Mouse (Mus musculus) MEL (cell line): ENCODE measurements at regions not wholly inside any gene's neighbourhood (a gene's known extent, or its start where the extent isn't known, plus 50 kb on each side); places are given as distances from the start of the nearest gene placed in this dataset.

ENCODE experiments used
- CHD2 ChIP-seq: IDR thresholded peaks from 2 replicates; pipeline ENCODE4 v1.6.1; 2011; ENCODE audit warnings: low read length, improper control_type of control experiment
- CTCF ChIP-seq, 3 experiments: IDR thresholded peaks in 2 of 3; conservative IDR thresholded peaks in 1 of 3; 2 replicates each; pipeline ENCODE4 v1.5.1; 2011 to 2012; ENCODE audit warnings: low read length in 3 of 3, low read depth in 2 of 3, mild to moderate bottlenecking in 2 of 3, improper control_type of control experiment in 1 of 3, inconsistent platforms in 1 of 3, mixed read lengths in 1 of 3, moderate library complexity in 1 of 3; ENCODE audit not compliant: control insufficient read depth in 1 of 3, insufficient read depth in 1 of 3, poor library complexity in 1 of 3, severe bottlenecking in 1 of 3
- EP300 ChIP-seq, 2 experiments: IDR thresholded peaks; 2 replicates each; pipeline ENCODE4 v1.6.1; 2011; ENCODE audit warnings: improper control_type of control experiment in 2 of 2, low read length in 2 of 2, low read depth in 1 of 2, mild to moderate bottlenecking in 1 of 2
- GATA1 ChIP-seq: IDR thresholded peaks from 2 replicates; pipeline ENCODE4 v1.6.1; 2011; ENCODE audit warnings: low read depth, low read length, improper control_type of control experiment
- KAT2A ChIP-seq: conservative IDR thresholded peaks from 2 replicates; pipeline ENCODE4 v1.6.1; 2012; ENCODE audit warnings: low read depth, low read length, improper control_type of control experiment, inconsistent platforms
- MAFK ChIP-seq: IDR thresholded peaks from 2 replicates; pipeline ENCODE4 v1.6.1; 2011; ENCODE audit warnings: low read depth, mild to moderate bottlenecking, low read length, improper control_type of control experiment, borderline replicate concordance
- MAZ ChIP-seq: IDR thresholded peaks from 2 replicates; pipeline ENCODE4 v1.6.1; 2012; ENCODE audit warnings: low read depth, mild to moderate bottlenecking, inconsistent platforms, low read length, improper control_type of control experiment
- MYB ChIP-seq: IDR thresholded peaks from 2 replicates; pipeline ENCODE4 v1.6.1; 2011; ENCODE audit warnings: mild to moderate bottlenecking, low read depth, low read length, improper control_type of control experiment
- MYC ChIP-seq: IDR thresholded peaks from 2 replicates; pipeline ENCODE4 v1.6.1; 2011; ENCODE audit warnings: low read depth, mild to moderate bottlenecking, low read length, improper control_type of control experiment, moderate library complexity
- NELFE ChIP-seq: IDR thresholded peaks from 2 replicates; pipeline ENCODE4 v1.6.1; 2011; ENCODE audit warnings: low read depth, low read length, improper control_type of control experiment
- NRF1 ChIP-seq: IDR thresholded peaks from 2 replicates; pipeline ENCODE4 v1.6.1; 2014; ENCODE audit warnings: low read depth, mild to moderate bottlenecking, inconsistent platforms, low read length, improper control_type of control experiment, moderate library complexity; ENCODE audit not compliant: poor library complexity, insufficient read depth, severe bottlenecking
- POLR2A ChIP-seq, 2 experiments: IDR thresholded peaks; 2 replicates each; pipeline ENCODE4 v1.6.1; 2011 to 2012; ENCODE audit warnings: low read length in 2 of 2, mild to moderate bottlenecking in 2 of 2, control low read depth in 1 of 2, improper control_type of control experiment in 1 of 2, low read depth in 1 of 2, moderate library complexity in 1 of 2; ENCODE audit not compliant: control insufficient read depth in 1 of 2, insufficient read depth in 1 of 2, poor library complexity in 1 of 2
- POLR2AphosphoS2 ChIP-seq: IDR thresholded peaks from 2 replicates; pipeline ENCODE4 v1.6.1; 2011; ENCODE audit warnings: low read length, improper control_type of control experiment
- USF1 ChIP-seq: IDR thresholded peaks from 2 replicates; pipeline ENCODE4 v1.6.1; 2014; ENCODE audit warnings: low read depth, mild to moderate bottlenecking, inconsistent platforms, low read length, improper control_type of control experiment, moderate library complexity

- TF ChIP-seq CTCF (IDR thresholded peaks at IDR 0.05 in 2 of 3, conservative IDR thresholded peaks at IDR 0.05 in 1 of 3; ENCODE audit: control insufficient read depth in 1 of 3, insufficient read depth in 1 of 3, low read depth in 2 of 3, low read length in 3 of 3, poor library complexity in 1 of 3, severe bottlenecking in 1 of 3): no peak
- no peak for TF ChIP-seq MYB
- TF ChIP-seq MAZ: no peak
- TF ChIP-seq POLR2A (IDR thresholded peaks at IDR 0.05; ENCODE audit: control insufficient read depth in 1 of 2, insufficient read depth in 1 of 2, low read depth in 1 of 2, low read length in 2 of 2, poor library complexity in 1 of 2): no peak
- no peak for TF ChIP-seq MAFK
- TF ChIP-seq POLR2AphosphoS2: no peak
- no peak for TF ChIP-seq CHD2
- no peak for TF ChIP-seq EP300 (IDR thresholded peaks at IDR 0.05; ENCODE audit: low read depth in 1 of 2, low read length in 2 of 2)
- no peak for TF ChIP-seq KAT2A
- TF ChIP-seq USF1: no peak
- no peak for TF ChIP-seq MYC
- TF ChIP-seq GATA1: no peak
- TF ChIP-seq NELFE: no peak
- TF ChIP-seq NRF1: no peak
These were observed 52.0 kb upstream of the Mgat5 start for GRCm38 (mm10) chr1:127152840-127153239.
